Mouse (Mus musculus) G1E (cell line): ENCODE data around the gene Tspan5. TPM values are rescaled to one million over a fixed set of nuclear protein-coding genes. Genes with fewer than 3 reads are reported as not detected.

Experiments
- ATAC-seq: 2 replicates; pipeline ENCODE4 v1.8.0; 2016; ENCODE audit warnings: mild to moderate bottlenecking; ENCODE audit not compliant: insufficient number of reproducible peaks, poor library complexity, low FRiP score, severe bottlenecking; ENCODE audit errors: extremely low read depth
- DNase-seq: peaks from one replicate; pipeline ENCODE4 v3.0.0; 2012; ENCODE audit warnings: low spot score
- H3K27me3 ChIP-seq: 2 replicates; pipeline ENCODE4 v1.6.1; 2012; ENCODE audit warnings: mild to moderate bottlenecking, low read length, inconsistent platforms; ENCODE audit not compliant: insufficient read depth
- H3K36me3 ChIP-seq: replicated peaks from 2 replicates; pipeline ENCODE3; 2012; ENCODE audit warnings: mild to moderate bottlenecking, inconsistent platforms
- H3K4me1 ChIP-seq: 2 replicates; pipeline ENCODE4 v1.6.1; 2012; ENCODE audit warnings: low read depth, low read length, inconsistent platforms, mixed read lengths; ENCODE audit not compliant: insufficient read depth
- H3K4me3 ChIP-seq: 2 replicates; pipeline ENCODE4 v1.5.1; 2012; ENCODE audit warnings: low read depth, mild to moderate bottlenecking, inconsistent platforms, low read length, moderate library complexity, mixed read lengths
- H3K9me3 ChIP-seq: replicated peaks from 2 replicates; pipeline ENCODE4 v1.6.1; 2012; ENCODE audit warnings: inconsistent platforms
- CTCF ChIP-seq: IDR thresholded peaks from 2 replicates; pipeline ENCODE4 v1.5.1; 2012; ENCODE audit warnings: low read depth, low read length, inconsistent platforms, mixed read lengths
- GATA1 ChIP-seq: IDR thresholded peaks from 2 replicates; pipeline ENCODE4 v1.6.1; 2012; ENCODE audit warnings: borderline replicate concordance, low read length, inconsistent platforms, mixed read lengths
- GATA2 ChIP-seq: IDR thresholded peaks from 2 replicates; pipeline ENCODE4 v1.6.1; 2012; ENCODE audit warnings: low read depth, low read length, inconsistent platforms, borderline replicate concordance
- POLR2AphosphoS5 ChIP-seq: IDR thresholded peaks from 2 replicates; pipeline ENCODE4 v1.6.1; 2012; ENCODE audit warnings: low read depth, low read length, inconsistent platforms; ENCODE audit not compliant: insufficient replicate concordance
- TAL1 ChIP-seq: conservative IDR thresholded peaks from 2 replicates; pipeline ENCODE4 v1.6.1; 2012; ENCODE audit warnings: low read depth, low read length, inconsistent platforms, mixed read lengths
- polyA plus RNA-seq: library from polyadenylated mRNA; stranded (reverse); fragments of >175 nt; gene quantifications from 2 replicates; pipeline ENCODE4 v1.2.3, GENCODE M21; 2012
- total RNA-seq, 2 experiments: library from RNA; stranded (forward) in 1 of 2; stranded (reverse) in 1 of 2; fragments of 200-1000 nt in 1 of 2; fragments of >200 nt in 1 of 2; fragmentation: Nextera tagmentation in 1 of 2; gene quantifications; 2 replicates each; pipeline ENCODE4 v1.2.3; 2014 to 2017

Tspan5 gene
- total RNA-seq (2014; fragmentation: Nextera tagmentation) (not detected in 2 replicates), total RNA-seq (2017) (0.05 and 0.41 TPM in 2 replicates), polyA plus RNA-seq (not detected in 2 replicates)

GRCm38 (mm10) chr3:138741649-138742565, at the start of gene Tspan5:
Tspan5 (plus strand) TSS chr3:138742195.
- Histone ChIP-seq H3K36me3 (no peaks in the 10 kb centered on the region), H3K4me3 (no peak within 1 kb of the TSS; the same call in 1 of the 2 replicates), H3K9me3 (peaks cover 12% of the 10 kb centered on the region), H3K27me3 (peaks cover 15% of the 10 kb centered on the region; the same call in 1 of the 2 replicates), H3K4me1 (no peaks in the 10 kb centered on the region)
- TF ChIP-seq POLR2AphosphoS5 = no peak
- no peak for TF ChIP-seq TAL1
- no peak for TF ChIP-seq GATA2
- no peak for TF ChIP-seq CTCF
- no peak for TF ChIP-seq GATA1
- DNase-seq = no peak
- ATAC-seq = no peak

- no peak for ATAC-seq
- Histone ChIP-seq H3K27me3 (peaks cover 3% of the 10 kb centered on the region), H3K36me3 (no peaks in the 10 kb centered on the region), H3K9me3 (no peaks in the 10 kb centered on the region), H3K4me3 (no peak overlapping the region), H3K4me1 (no peaks in the 10 kb centered on the region)
- no peak for TF ChIP-seq CTCF
- no peak for TF ChIP-seq GATA2
- no peak for TF ChIP-seq GATA1
- TF ChIP-seq TAL1 = no peak
- TF ChIP-seq POLR2AphosphoS5 = no peak
- no peak for DNase-seq
Measured at GRCm38 (mm10) chr3:138692302-138692701, 49.7 kb upstream of the Tspan5 start.

DNA sequence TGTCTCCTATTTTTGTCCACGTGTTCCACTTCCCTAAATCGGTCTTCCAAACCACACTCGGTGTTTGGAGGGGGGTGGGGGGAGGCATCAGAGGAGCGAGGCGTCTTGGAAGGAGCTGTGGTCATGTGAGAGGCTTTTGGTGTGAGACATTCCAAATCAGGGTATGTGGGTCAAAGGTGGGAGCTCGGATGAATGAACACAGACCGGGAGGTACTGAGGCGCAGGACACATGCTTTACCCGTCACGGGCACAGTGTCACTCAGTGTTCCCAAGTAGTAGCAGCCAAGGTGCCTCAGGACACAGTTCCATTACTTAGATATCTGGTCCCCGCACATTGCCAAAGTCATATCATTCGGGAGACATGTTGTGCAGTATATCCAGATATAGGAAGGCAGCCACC, 38.6 kb upstream of the Tspan5 start:
- Histone ChIP-seq H3K9me3 (no peaks in the 10 kb centered on the region), H3K27me3 (peaks cover 3% of the 10 kb centered on the region; the same call in 1 of the 2 replicates), H3K4me3 (no peak overlapping the region), H3K4me1 (no peaks in the 10 kb centered on the region), H3K36me3 (no peaks in the 10 kb centered on the region)
- TF ChIP-seq GATA2 (no peak), CTCF (no peak), GATA1 (no peak), TAL1 (no peak), POLR2AphosphoS5 (no peak)
- no peak for ATAC-seq
- no peak for DNase-seq

- H3K27me3 ChIP-seq = peaks cover 3% of the 10 kb centered on the region; the same call in 1 of the 2 replicates
- no peak overlapping the region for H3K4me3 ChIP-seq
- no peak for DNase-seq
- H3K9me3 ChIP-seq = no peaks in the 10 kb centered on the region
- H3K4me1 ChIP-seq = no peaks in the 10 kb centered on the region
- no peaks in the 10 kb centered on the region for H3K36me3 ChIP-seq
- TF ChIP-seq POLR2AphosphoS5 (no peak), GATA1 (no peak), GATA2 (no peak), CTCF (no peak), TAL1 (no peak)
- no peak for ATAC-seq
Measured at GRCm38 (mm10) chr3:138704469-138704868, 37.5 kb upstream of the Tspan5 start.

DNA sequence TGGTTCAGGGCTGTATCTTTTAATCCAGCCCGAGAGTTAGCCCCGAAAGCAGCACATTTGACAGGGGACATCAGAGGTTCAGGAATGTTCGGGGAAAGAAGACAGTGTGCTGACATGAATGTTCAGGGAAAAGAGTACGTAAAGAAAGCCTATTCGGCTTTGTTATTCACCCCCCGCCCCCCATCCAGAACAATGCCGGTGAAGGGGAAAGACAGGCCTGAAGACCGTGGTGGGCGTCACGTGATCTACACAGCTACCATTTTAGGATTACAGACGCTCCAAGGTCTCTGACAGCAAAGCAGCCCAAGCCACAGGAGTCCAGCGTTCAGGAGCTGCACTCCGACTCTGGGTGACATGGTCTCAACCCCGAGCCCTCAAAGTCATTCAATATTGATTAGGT, 36.1 kb upstream of the Tspan5 start:
- no peak for DNase-seq
- ATAC-seq = no peak
- H3K9me3 ChIP-seq = no peaks in the 10 kb centered on the region
- H3K4me1 ChIP-seq = no peaks in the 10 kb centered on the region
- no peak overlapping the region for H3K4me3 ChIP-seq
- no peaks in the 10 kb centered on the region for H3K27me3 ChIP-seq
- TF ChIP-seq CTCF = no peak
- TF ChIP-seq GATA2 = no peak
- TF ChIP-seq TAL1 = no peak
- TF ChIP-seq POLR2AphosphoS5 = no peak
- TF ChIP-seq GATA1 = no peak
- no peaks in the 10 kb centered on the region for H3K36me3 ChIP-seq

GRCm38 (mm10) chr3:138709183-138709582, 32.8 kb upstream of the Tspan5 start:
- ATAC-seq = no peak
- Histone ChIP-seq H3K36me3 (no peaks in the 10 kb centered on the region), H3K4me1 (no peaks in the 10 kb centered on the region), H3K4me3 (no peak overlapping the region), H3K27me3 (no peaks in the 10 kb centered on the region), H3K9me3 (no peaks in the 10 kb centered on the region)
- TF ChIP-seq POLR2AphosphoS5 (no peak), GATA2 (no peak), TAL1 (no peak), GATA1 (no peak), CTCF (no peak)
- no peak for DNase-seq

GRCm38 (mm10) chr3:138711971-138712370, 30.0 kb upstream of the Tspan5 start:
- no peaks in the 10 kb centered on the region for H3K36me3 ChIP-seq
- no peak for TF ChIP-seq GATA2
- TF ChIP-seq GATA1 = no peak
- TF ChIP-seq POLR2AphosphoS5 = no peak
- no peak for TF ChIP-seq TAL1
- no peak for TF ChIP-seq CTCF
- DNase-seq = no peak

More at GRCm38 (mm10) chr3:138711971-138712370, 30.0 kb upstream of the Tspan5 start:
- H3K27me3 ChIP-seq = no peaks in the 10 kb centered on the region
- no peak for ATAC-seq
- H3K4me1 ChIP-seq = no peaks in the 10 kb centered on the region
- no peaks in the 10 kb centered on the region for H3K9me3 ChIP-seq
- no peak overlapping the region for H3K4me3 ChIP-seq
